Mouse (Mus musculus): ENCODE data around the gene Zbtb4. TPM values are rescaled to one million over a fixed set of nuclear protein-coding genes. Genes with fewer than 3 reads are reported as not detected.
A peak's percentile ranks its signal among the peaks of the same experiment; 100 is the strongest.

The Zbtb4 gene
- polyA plus RNA-seq, 1 experiment = 9.4 TPM

GRCm38 (mm10) chr11:69795168-69795982 is 29.7 kb downstream of the Zbtb4 start, which contains the start of gene Chrnb1:
Chrnb1 (minus strand) TSS chr11:69795943.
- peak within 1 kb of the TSS; percentile 98 for H3K4me2 ChIP-seq (ENCODE audit: low read depth)
- H3K79me2 ChIP-seq (ENCODE audit: control insufficient read depth, insufficient read depth) = no peaks in the 10 kb centered on the region
- TF ChIP-seq MYOG (IDR thresholded peaks at IDR 0.05; ENCODE audit: control insufficient read depth in 1 of 3, insufficient read depth in 1 of 3, insufficient read length in 2 of 3, low read depth in 2 of 3) = peak in 2 of 3 experiments; percentile 89 to 95
- TF ChIP-seq POLR2A (IDR thresholded peaks at IDR 0.05; ENCODE audit: insufficient read length, low read depth) = peak; percentile 93
- no peak for TF ChIP-seq MAX (IDR thresholded peaks at IDR 0.05; ENCODE audit: low read depth)
- peak; percentile 46 for TF ChIP-seq TCF12 (IDR thresholded peaks at IDR 0.05; ENCODE audit: insufficient read depth, poor library complexity, severe bottlenecking)
- no peak for TF ChIP-seq CEBPB (IDR thresholded peaks at IDR 0.05; ENCODE audit: insufficient read depth, poor library complexity, severe bottlenecking)
- peak; percentile 39 for TF ChIP-seq TCF3 (IDR thresholded peaks at IDR 0.05; ENCODE audit: insufficient read length, low read depth)
- peak in 2 of 3 experiments; percentile 92 to 95 for TF ChIP-seq MYOD1 (IDR thresholded peaks at IDR 0.05; ENCODE audit: control insufficient read depth in 1 of 3, insufficient read length in 2 of 3, low read depth in 2 of 3)
- TF ChIP-seq POLR2AphosphoS2 (IDR thresholded peaks at IDR 0.05; ENCODE audit: insufficient read length, low read depth) = peak; percentile 90
- peaks cover 21% of the 10 kb centered on the region for H3K36me3 ChIP-seq (ENCODE audit: control insufficient read depth, insufficient read depth)
- peak within 1 kb of the TSS; percentile 40 for H3K4me3 ChIP-seq
- no peaks in the 10 kb centered on the region for H3K27me3 ChIP-seq (ENCODE audit: control insufficient read depth, insufficient read depth, insufficient read length)
- H3ac ChIP-seq (ENCODE audit: control insufficient read depth, insufficient read length) = no peak within 1 kb of the TSS

GRCm38 (mm10) chr11:69795983-69796435 is 30.3 kb downstream of the Zbtb4 start:
- Histone ChIP-seq H3K27me3 (ENCODE audit: control insufficient read depth, insufficient read depth, insufficient read length) (no peaks in the 10 kb centered on the region), H3K4me3 (peak overlapping the region; percentile 40), H3K36me3 (ENCODE audit: control insufficient read depth, insufficient read depth) (peaks cover 15% of the 10 kb centered on the region), H3K79me2 (ENCODE audit: control insufficient read depth, insufficient read depth) (no peaks in the 10 kb centered on the region), H3K4me2 (ENCODE audit: low read depth) (peak overlapping the region; percentile 98), H3ac (ENCODE audit: control insufficient read depth, insufficient read length) (no peak overlapping the region)
- TF ChIP-seq MYOG (IDR thresholded peaks at IDR 0.05; ENCODE audit: control insufficient read depth in 1 of 3, insufficient read depth in 1 of 3, insufficient read length in 2 of 3, low read depth in 2 of 3) (no peak), MYOD1 (IDR thresholded peaks at IDR 0.05; ENCODE audit: control insufficient read depth in 1 of 3, insufficient read length in 2 of 3, low read depth in 2 of 3) (no peak), REST (IDR thresholded peaks at IDR 0.05; ENCODE audit: insufficient read depth, insufficient read length) (no peak), CEBPB (IDR thresholded peaks at IDR 0.05; ENCODE audit: insufficient read depth, poor library complexity, severe bottlenecking) (no peak), USF1 (IDR thresholded peaks at IDR 0.05; ENCODE audit: low read depth) (no peak), SRF (IDR thresholded peaks at IDR 0.05; ENCODE audit: control insufficient read depth, insufficient read length, low read depth) (no peak), TCF12 (IDR thresholded peaks at IDR 0.05; ENCODE audit: insufficient read depth, poor library complexity, severe bottlenecking) (no peak), MAX (IDR thresholded peaks at IDR 0.05; ENCODE audit: low read depth) (no peak), E2F4 (IDR thresholded peaks at IDR 0.05; ENCODE audit: insufficient read depth) (no peak), POLR2AphosphoS2 (IDR thresholded peaks at IDR 0.05; ENCODE audit: insufficient read length, low read depth) (no peak), TCF3 (IDR thresholded peaks at IDR 0.05; ENCODE audit: insufficient read length, low read depth) (no peak), POLR2A (IDR thresholded peaks at IDR 0.05; ENCODE audit: insufficient read length, low read depth) (no peak)

GRCm38 (mm10) chr11:69797924-69798323 is 32.2 kb downstream of the Zbtb4 start:
- Histone ChIP-seq H3K36me3 (ENCODE audit: control insufficient read depth, insufficient read depth) (peaks cover 4% of the 10 kb centered on the region), H3ac (ENCODE audit: control insufficient read depth, insufficient read length) (no peak overlapping the region), H3K4me3 (no peak overlapping the region), H3K27me3 (ENCODE audit: control insufficient read depth, insufficient read depth, insufficient read length) (no peaks in the 10 kb centered on the region), H3K4me2 (ENCODE audit: low read depth) (peak overlapping the region; percentile 38), H3K79me2 (ENCODE audit: control insufficient read depth, insufficient read depth) (no peaks in the 10 kb centered on the region)
- TF ChIP-seq POLR2A (IDR thresholded peaks at IDR 0.05; ENCODE audit: insufficient read length, low read depth) (no peak), SRF (IDR thresholded peaks at IDR 0.05; ENCODE audit: control insufficient read depth, insufficient read length, low read depth) (no peak), MAX (IDR thresholded peaks at IDR 0.05; ENCODE audit: low read depth) (no peak), POLR2AphosphoS2 (IDR thresholded peaks at IDR 0.05; ENCODE audit: insufficient read length, low read depth) (no peak), MYOG (IDR thresholded peaks at IDR 0.05; ENCODE audit: control insufficient read depth in 1 of 3, insufficient read depth in 1 of 3, insufficient read length in 2 of 3, low read depth in 2 of 3) (peak in 1 of 3 experiments; percentile 64), TCF12 (IDR thresholded peaks at IDR 0.05; ENCODE audit: insufficient read depth, poor library complexity, severe bottlenecking) (no peak), MYOD1 (IDR thresholded peaks at IDR 0.05; ENCODE audit: control insufficient read depth in 1 of 3, insufficient read length in 2 of 3, low read depth in 2 of 3) (peak in 2 of 3 experiments; percentile 39 to 81), CEBPB (IDR thresholded peaks at IDR 0.05; ENCODE audit: insufficient read depth, poor library complexity, severe bottlenecking) (0 out of 2 replicates have a peak, but pooled peaks have one; percentile 4), TCF3 (IDR thresholded peaks at IDR 0.05; ENCODE audit: insufficient read length, low read depth) (no peak), REST (IDR thresholded peaks at IDR 0.05; ENCODE audit: insufficient read depth, insufficient read length) (no peak), E2F4 (IDR thresholded peaks at IDR 0.05; ENCODE audit: insufficient read depth) (no peak), USF1 (IDR thresholded peaks at IDR 0.05; ENCODE audit: low read depth) (no peak)

GRCm38 (mm10) chr11:69799394-69800137 is 33.9 kb downstream of the Zbtb4 start:
- Histone ChIP-seq H3ac (ENCODE audit: control insufficient read depth, insufficient read length) (no peak overlapping the region), H3K4me3 (peak overlapping the region; percentile 65), H3K36me3 (ENCODE audit: control insufficient read depth, insufficient read depth) (peaks cover 4% of the 10 kb centered on the region), H3K27me3 (ENCODE audit: control insufficient read depth, insufficient read depth, insufficient read length) (no peaks in the 10 kb centered on the region), H3K4me2 (ENCODE audit: low read depth) (peak overlapping the region; percentile 99), H3K79me2 (ENCODE audit: control insufficient read depth, insufficient read depth) (no peaks in the 10 kb centered on the region)
- TF ChIP-seq SRF (IDR thresholded peaks at IDR 0.05; ENCODE audit: control insufficient read depth, insufficient read length, low read depth) (no peak), MYOD1 (IDR thresholded peaks at IDR 0.05; ENCODE audit: control insufficient read depth in 1 of 3, insufficient read length in 2 of 3, low read depth in 2 of 3) (peak in 1 of 3 experiments; percentile 61), POLR2A (IDR thresholded peaks at IDR 0.05; ENCODE audit: insufficient read length, low read depth) (no peak), MYOG (IDR thresholded peaks at IDR 0.05; ENCODE audit: control insufficient read depth in 1 of 3, insufficient read depth in 1 of 3, insufficient read length in 2 of 3, low read depth in 2 of 3) (peak in 1 of 3 experiments; percentile 6)

All from myocyte (in vitro differentiated cells).